Mouse (Mus musculus) B cell, adult 67 days (primary cell): ENCODE results near the gene Olfr479. TPM values are rescaled to one million over a fixed set of nuclear protein-coding genes. Genes with fewer than 3 reads are reported as not detected.

Experiments
- total RNA-seq, 2 experiments: library from RNA; stranded (reverse); gene quantifications; 4 replicates each; pipeline ENCODE4 v1.2.4; 2023

The Olfr479 gene
- total RNA-seq, result not detected

DNA sequence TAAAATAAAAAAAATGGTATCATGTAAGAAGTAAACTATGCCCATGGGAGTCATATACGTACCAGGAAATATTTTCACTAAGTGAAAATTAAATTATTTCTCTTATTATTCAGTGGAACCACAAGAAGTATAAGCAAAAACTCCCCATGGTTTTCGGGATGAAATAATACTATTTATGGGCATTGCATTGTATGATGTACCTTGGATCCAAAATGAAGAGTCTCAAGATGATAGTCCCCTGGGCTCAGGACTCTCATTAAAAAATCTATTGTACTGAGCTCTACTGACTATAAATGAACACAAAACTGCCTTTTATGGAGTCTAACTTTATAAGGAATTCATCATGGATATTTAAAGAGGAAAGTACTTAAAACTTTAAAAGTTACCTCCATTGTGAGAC, at the start of gene Olfr479:
TSS of gene Olfr479 (plus strand) at position 301 of the 400 bp plus-strand sequence.

DNA sequence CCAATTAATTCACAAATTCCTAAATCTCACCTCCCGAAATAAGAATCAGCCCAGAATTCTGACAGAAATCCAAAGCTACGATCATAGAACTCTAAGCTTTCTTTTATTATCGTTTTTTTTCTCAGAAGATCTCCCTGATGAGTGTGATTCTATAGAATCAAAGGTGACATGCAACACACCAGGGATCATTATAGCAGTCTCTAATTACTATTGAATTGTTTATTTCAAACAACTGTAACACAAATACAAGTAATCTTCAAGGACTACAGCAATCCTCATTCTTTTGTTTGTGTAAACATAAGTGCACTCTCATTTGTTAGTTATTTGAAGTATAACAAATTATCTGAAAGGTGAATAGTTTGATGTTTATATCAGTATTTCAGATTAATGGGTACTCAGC, 16.6 kb upstream of the Olfr479 start, which contains the start of gene Olfr478:
TSS of gene Olfr478 (minus strand) at position 101 of the 400 bp plus-strand sequence.

DNA sequence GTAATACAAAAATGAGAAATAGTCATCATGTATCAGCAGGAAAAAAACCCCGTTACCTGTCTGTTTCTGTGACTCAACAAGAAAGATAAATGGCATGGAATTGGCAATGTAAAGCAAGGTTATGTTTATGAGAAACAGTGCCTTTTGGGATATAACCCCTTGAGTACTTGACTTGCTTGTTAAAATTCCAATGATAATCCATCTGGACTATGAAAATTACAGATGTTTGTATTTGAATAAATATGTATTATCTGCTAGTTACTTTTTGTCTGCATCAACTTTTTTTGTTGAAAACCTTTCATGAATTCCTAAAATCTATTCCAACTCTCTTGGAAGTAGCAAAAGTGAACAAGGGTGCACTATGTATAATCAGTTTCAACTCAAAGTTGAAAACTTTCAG, 16.8 kb downstream of the Olfr479 start, which contains the start of gene Olfr480:
TSS of gene Olfr480 (minus strand) at position 101 of the 400 bp plus-strand sequence.

DNA sequence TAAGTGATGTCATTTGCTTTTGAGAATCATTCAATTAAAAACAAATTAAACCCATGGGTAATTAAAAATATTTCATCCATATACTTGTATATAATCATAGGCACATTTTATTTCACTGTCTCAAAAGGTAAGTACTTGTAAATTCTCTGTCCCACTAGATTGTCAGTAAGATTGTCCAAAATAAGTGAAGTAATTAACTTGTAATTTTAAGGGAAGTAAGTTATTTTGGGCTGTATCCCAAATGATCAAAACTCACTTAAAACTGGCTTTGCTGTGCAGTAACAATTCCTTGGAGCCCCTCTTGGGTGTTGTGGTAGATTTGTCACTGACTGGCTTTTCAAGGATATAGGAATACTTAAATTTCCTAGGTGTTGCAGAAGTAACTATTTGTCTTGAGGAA, 29.1 kb downstream of the Olfr479 start, which contains the start of gene Olfr481:
TSS of gene Olfr481 (plus strand) at position 301 of the 400 bp plus-strand sequence.

DNA sequence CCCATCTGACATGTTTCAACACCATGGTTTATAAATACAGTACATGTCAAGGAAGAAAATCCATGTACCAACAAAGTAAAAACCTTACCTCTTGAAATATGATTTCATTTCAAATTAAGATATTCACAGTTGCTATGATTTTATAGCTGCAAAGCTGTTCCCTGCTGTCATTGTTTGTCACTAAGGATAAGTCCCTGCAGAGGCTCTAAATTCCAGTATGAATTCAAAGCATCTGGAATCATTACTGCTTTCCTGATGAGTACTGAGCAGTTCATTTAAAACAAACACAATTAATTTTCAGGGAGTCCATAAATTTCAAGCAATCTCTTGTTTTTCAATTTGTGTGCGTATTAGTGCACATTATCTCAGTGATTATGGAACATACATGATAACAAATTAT, 47.0 kb downstream of the Olfr479 start, which contains the start of gene Olfr482:
TSS of gene Olfr482 (minus strand) at position 101 of the 400 bp plus-strand sequence.

DNA sequence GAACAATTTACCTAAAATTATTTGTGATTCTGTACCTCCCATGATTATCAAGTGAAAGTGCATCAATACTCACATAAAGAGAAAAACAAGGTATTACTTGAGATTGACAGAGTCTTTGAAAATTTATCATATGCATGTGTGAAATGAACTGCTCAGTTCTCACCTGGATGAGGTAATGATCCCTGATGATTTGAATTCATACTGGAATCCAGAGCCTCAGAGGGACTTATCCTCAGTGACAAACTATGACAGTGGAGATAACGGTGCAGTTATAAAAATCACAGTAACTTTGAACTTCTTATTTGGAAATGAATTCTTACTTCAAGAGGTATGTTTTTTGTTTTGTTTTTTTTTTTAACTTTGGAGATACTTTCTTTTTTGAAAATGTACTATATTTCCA, 50.1 kb downstream of the Olfr479 start, which contains the start of gene Olfr483:
TSS of gene Olfr483 (plus strand) at position 301 of the 400 bp plus-strand sequence.

Other genes with a start within 250 kb of the Olfr479 start
- gene Ovch2, start 249.5 kb upstream of the Olfr479 start, total RNA-seq, result not detected
- gene Olfr467, start 238.4 kb upstream of the Olfr479 start, total RNA-seq, result not detected
- gene Olfr469, start 225.2 kb upstream of the Olfr479 start, total RNA-seq, result not detected
- not detected for gene Olfr470, start 203.2 kb upstream of the Olfr479 start, total RNA-seq
- gene Olfr472, start 152.8 kb upstream of the Olfr479 start, total RNA-seq, result not detected
- gene Olfr473, start 120.2 kb upstream of the Olfr479 start, total RNA-seq, result not detected
- not detected for gene Olfr474, start 96.0 kb upstream of the Olfr479 start, total RNA-seq
- not detected for gene Olfr476, start 85.9 kb upstream of the Olfr479 start, total RNA-seq
- not detected for gene Olfr477, start 64.0 kb upstream of the Olfr479 start, total RNA-seq
- gene Olfr478, start 16.7 kb upstream of the Olfr479 start, total RNA-seq, result not detected
- gene Olfr480, start 16.7 kb downstream of the Olfr479 start, total RNA-seq, result not detected
- gene Olfr481, start 29.2 kb downstream of the Olfr479 start, total RNA-seq, result not detected
- 1 to 10 TPM; 1.5 to 2.4 TPM for gene Olfr482, start 46.9 kb downstream of the Olfr479 start, total RNA-seq
- not detected for gene Olfr483, start 50.2 kb downstream of the Olfr479 start, total RNA-seq
- not detected for gene Olfr484, start 76.8 kb downstream of the Olfr479 start, total RNA-seq
- not detected for gene Olfr485, start 109.2 kb downstream of the Olfr479 start, total RNA-seq
- not detected for gene Olfr486, start 122.0 kb downstream of the Olfr479 start, total RNA-seq
- not detected for gene Olfr487, start 163.9 kb downstream of the Olfr479 start, total RNA-seq
- not detected for gene Olfr488, start 207.7 kb downstream of the Olfr479 start, total RNA-seq
- not detected for gene Olfr490, start 238.2 kb downstream of the Olfr479 start, total RNA-seq